Mouse (Mus musculus) olfactory bulb, adult 2 months (tissue): Measurements from ENCODE around the gene Mansc4.

Source experiments
- CTCF ChIP-seq: fragments of 200-500 bp; IDR thresholded peaks from 2 replicates; pipeline ENCODE4 v1.5.1; 2012; ENCODE audit warnings: low read depth, mild to moderate bottlenecking, low read length, moderate library complexity; ENCODE audit not compliant: insufficient read depth
- POLR2A ChIP-seq: fragments of 200-500 bp; IDR thresholded peaks from 2 replicates; pipeline ENCODE4 v1.6.1; 2012; ENCODE audit warnings: mild to moderate bottlenecking, low read depth, low read length, moderate library complexity; ENCODE audit not compliant: insufficient read depth

- TF ChIP-seq CTCF (no peak), POLR2A (no peak)
These were observed 12.8 kb upstream of the Mansc4 start for GRCm38 (mm10) chr6:147099458-147100277.
